ENCODE assay signal across 9 mouse cellular contexts in genomic region chr5:113024154-113024764, GRCm38 (mm10). TPM values are rescaled to one million over a fixed set of nuclear protein-coding genes. Genes with fewer than 3 reads are reported as not detected.
A peak's percentile ranks its signal among the peaks of the same experiment; 100 is the strongest.
DNase-seq lines count a peak whose midpoint lies in the region; ATAC-seq and TF ChIP-seq lines count a peak whose summit lies in the region.
"Had no signal": no experiment of that assay in that cellular context is flagged by ENCODE, and none has a peak within 500 bp of the region (broad histone marks: within the 10 kb centered on the region; RNA-seq: fewer than 3 reads in every experiment).

No protein-coding gene starts in this region.

- peak; percentile 30 for DNase-seq in thymus, postnatal 14 days
- DNase-seq in thymus, postnatal 10 days (ENCODE audit: low spot score in 2 of 2), result no peak
- no peak for DNase-seq in forebrain, postnatal 0 days
- DNase-seq in intestine, embryonic 14.5 days (ENCODE audit: low spot score), result peak; percentile 85
- DNase-seq in liver, embryonic 11.5 days (ENCODE audit: low spot score), result no peak
- DNase-seq in right cerebral cortex, postnatal 25 days, result no peak
- DNase-seq in right cerebral cortex, postnatal 14 days, result no peak

- peak overlapping the region; percentile 13; the same call in 1 of the 2 replicates for H3K4me2 ChIP-seq in forebrain, postnatal 0 days (ENCODE audit: low read depth)
- H3K4me2 ChIP-seq in intestine, embryonic 14.5 days (ENCODE audit: low read length), result peak overlapping the region; percentile 42
- peak overlapping the region; percentile 25; the same call in 1 of the 2 replicates for H3K4me2 ChIP-seq in liver, embryonic 11.5 days

- no peak overlapping the region for H3K9ac ChIP-seq in forebrain, postnatal 0 days
- peak overlapping the region; percentile 22; the same call in 1 of the 2 replicates for H3K9ac ChIP-seq in intestine, embryonic 14.5 days (ENCODE audit: low read length)
- no peak overlapping the region for H3K9ac ChIP-seq in liver, embryonic 11.5 days (ENCODE audit: low read depth, low read length)

- no peak for ATAC-seq in forebrain, postnatal 0 days
- ATAC-seq in intestine, embryonic 14.5 days (replicated peaks; ENCODE audit: low FRiP score, low TSS enrichment, low read depth), result peak; percentile 87
- ATAC-seq in liver, embryonic 11.5 days (replicated peaks; ENCODE audit: low FRiP score), result no peak; the same call in 1 of the 2 replicates
- ATAC-seq in monocyte, adult 5-6 weeks (replicated peaks; ENCODE audit: insufficient number of reproducible peaks, low FRiP score, low TSS enrichment, poor library complexity, severe bottlenecking), result peak; percentile 34; the same call in 1 of the 2 replicates

- no peaks in the 10 kb centered on the region for H3K36me3 ChIP-seq in forebrain, postnatal 0 days (ENCODE audit: insufficient read depth)
- H3K36me3 ChIP-seq in intestine, embryonic 14.5 days (ENCODE audit: control insufficient read depth, insufficient read depth, low read length), result no peaks in the 10 kb centered on the region
- no peaks in the 10 kb centered on the region for H3K36me3 ChIP-seq in liver, embryonic 11.5 days (ENCODE audit: control insufficient read depth, insufficient read depth, low read length)

- H3K4me3 ChIP-seq in forebrain, postnatal 0 days (ENCODE audit: low read depth, low read length), result no peak overlapping the region
- no peak overlapping the region for H3K4me3 ChIP-seq in intestine, embryonic 14.5 days (ENCODE audit: low read depth, low read length)
- H3K4me3 ChIP-seq in liver, embryonic 11.5 days (ENCODE audit: low read depth, low read length), result no peak overlapping the region

- H3K9me3 ChIP-seq in forebrain, postnatal 0 days (ENCODE audit: low read length), result no peaks in the 10 kb centered on the region
- no peaks in the 10 kb centered on the region for H3K9me3 ChIP-seq in intestine, embryonic 14.5 days (ENCODE audit: control insufficient read depth, low read length)
- H3K9me3 ChIP-seq in liver, embryonic 11.5 days (ENCODE audit: control insufficient read depth, low read length), result no peaks in the 10 kb centered on the region

- no peak overlapping the region for H3K27ac ChIP-seq in forebrain, postnatal 0 days (ENCODE audit: low read depth, low read length)
- H3K27ac ChIP-seq in intestine, embryonic 14.5 days (ENCODE audit: low read depth), result peak overlapping the region; percentile 76
- peak overlapping the region; percentile 11 for H3K27ac ChIP-seq in liver, embryonic 11.5 days (ENCODE audit: low read depth, low read length)

- WGBS in forebrain, postnatal 0 days, result 40% methylated on average over 18 of the region's 18 CpGs
- 15% methylated on average over 18 of the region's 18 CpGs for WGBS in intestine, embryonic 14.5 days
- WGBS in liver, embryonic 11.5 days, result 44% methylated on average over 18 of the region's 18 CpGs

- TF ChIP-seq CTCF in forebrain, postnatal 0 days (IDR thresholded peaks at IDR 0.05; ENCODE audit: low read depth), result no peak

- H3K27me3 ChIP-seq in forebrain, postnatal 0 days (ENCODE audit: insufficient read depth, low read length), result no peaks in the 10 kb centered on the region
- H3K27me3 ChIP-seq in intestine, embryonic 14.5 days (replicated peaks; ENCODE audit: control insufficient read depth, insufficient read depth, low read length), result no peaks in the 10 kb centered on the region
- no peaks in the 10 kb centered on the region for H3K27me3 ChIP-seq in liver, embryonic 11.5 days (replicated peaks; ENCODE audit: control insufficient read depth, insufficient read depth, low read length)

- H3K4me1 ChIP-seq in forebrain, postnatal 0 days (ENCODE audit: insufficient read depth), result 0 out of 2 replicates have a peak, but pooled peaks cover 4% of the 10 kb centered on the region
- peaks cover 19% of the 10 kb centered on the region; the same call in 1 of the 2 replicates for H3K4me1 ChIP-seq in intestine, embryonic 14.5 days (replicated peaks; ENCODE audit: control insufficient read depth, insufficient read depth, low read length)
- H3K4me1 ChIP-seq in liver, embryonic 11.5 days (replicated peaks; ENCODE audit: control insufficient read depth, insufficient read depth, low read length), result peaks cover 5% of the 10 kb centered on the region; the same call in 1 of the 2 replicates

RNA-seq across cellular contexts. Expression of gene Grk3, which starts 8.7 kb away (rescaled TPM):
- 49.7 and 56.3 TPM in 2 replicates for total RNA-seq in forebrain, postnatal 0 days (2014; rRNA removed)
- polyA plus RNA-seq in forebrain, postnatal 0 days (2015; fragmentation: Nextera tagmentation; extraction: Ambion mirVana), result 5.9 and 12.3 TPM in 2 replicates
- polyA plus RNA-seq in intestine, embryonic 14.5 days (2014; fragmentation: Nextera tagmentation; extraction: Ambion mirVana), result 15.7 and 20.0 TPM in 2 replicates
- polyA plus RNA-seq in liver, embryonic 11.5 days (2014; fragmentation: Nextera tagmentation; extraction: Ambion mirVana), result 3.8 and 4.2 TPM in 2 replicates
- 295 to 342 TPM (median 339 TPM) in 3 replicates for total RNA-seq in monocyte, adult 5-6 weeks (2017)

RNA-seq across cellular contexts. Expression of gene Crybb2, which starts 45.7 kb away (rescaled TPM):
- not detected in 2 replicates for total RNA-seq in forebrain, postnatal 0 days (2014; rRNA removed)
- polyA plus RNA-seq in forebrain, postnatal 0 days (2015; fragmentation: Nextera tagmentation; extraction: Ambion mirVana), result not detected in 2 replicates
- not detected in 2 replicates for polyA plus RNA-seq in intestine, embryonic 14.5 days (2014; fragmentation: Nextera tagmentation; extraction: Ambion mirVana)
- not detected in 2 replicates for polyA plus RNA-seq in liver, embryonic 11.5 days (2014; fragmentation: Nextera tagmentation; extraction: Ambion mirVana)
- total RNA-seq in monocyte, adult 5-6 weeks (2017), result not detected in 3 replicates
- total RNA-seq: gastrocnemius, postnatal 4 days had no signal

RNA-seq across cellular contexts. Expression of gene Crybb3, which starts 57.1 kb away (rescaled TPM):
- 0.81 and 2.0 TPM in 2 replicates for total RNA-seq in forebrain, postnatal 0 days (2014; rRNA removed)
- polyA plus RNA-seq in forebrain, postnatal 0 days (2015; fragmentation: Nextera tagmentation; extraction: Ambion mirVana), result 1.6 and 1.7 TPM in 2 replicates
- polyA plus RNA-seq in intestine, embryonic 14.5 days (2014; fragmentation: Nextera tagmentation; extraction: Ambion mirVana), result 0.28 and 1.2 TPM in 2 replicates
- 0.27 and 0.49 TPM in 2 replicates for polyA plus RNA-seq in liver, embryonic 11.5 days (2014; fragmentation: Nextera tagmentation; extraction: Ambion mirVana)
- not detected in 3 replicates for total RNA-seq in monocyte, adult 5-6 weeks (2017)

Comparison
In these comparisons a context has a peak if more than half of its experiments do, and no peak if none do; other contexts are left out.
1. DNase-seq: peak in thymus, postnatal 14 days (single experiment) and intestine, embryonic 14.5 days (single experiment); none in thymus, postnatal 10 days (0 of 2), forebrain, postnatal 0 days (single experiment), liver, embryonic 11.5 days (single experiment), right cerebral cortex, postnatal 25 days (single experiment) and right cerebral cortex, postnatal 14 days (single experiment).
2. ATAC-seq: peak in intestine, embryonic 14.5 days (single experiment) and monocyte, adult 5-6 weeks (single experiment); none in forebrain, postnatal 0 days (single experiment) and liver, embryonic 11.5 days (single experiment).
3. Peak in every context shown above with its lines, with median percentiles within 50 percentile points of each other: H3K4me2 ChIP-seq.